Mouse (Mus musculus) small intestine, adult 2 months (tissue): ENCODE results near the gene Mybl2. TPM values are rescaled to one million over a fixed set of nuclear protein-coding genes. Genes with fewer than 3 reads are reported as not detected.
A peak's percentile ranks its signal among the peaks of the same experiment; 100 is the strongest.

ENCODE experiments used
- H3K27ac ChIP-seq: fragments of 200-500 bp; 2 replicates; pipeline ENCODE4 v1.5.1; 2012; ENCODE audit warnings: low read depth, low read length, control low read depth, inconsistent platforms; ENCODE audit not compliant: insufficient read depth
- H3K27me3 ChIP-seq: fragments of 200-500 bp; 2 replicates; pipeline ENCODE4 v1.6.1; 2012; ENCODE audit warnings: mild to moderate bottlenecking, moderate library complexity, low read length, inconsistent platforms; ENCODE audit not compliant: control insufficient read depth, insufficient read depth
- H3K36me3 ChIP-seq: fragments of 200-500 bp; 2 replicates; pipeline ENCODE4 v1.6.1; 2012; ENCODE audit warnings: mild to moderate bottlenecking, low read length, control low read depth, inconsistent platforms; ENCODE audit not compliant: control insufficient read depth, insufficient read depth
- H3K4me1 ChIP-seq: fragments of 200-500 bp; 2 replicates; pipeline ENCODE4 v1.6.1; 2012; ENCODE audit warnings: low read length, inconsistent platforms, mixed read lengths; ENCODE audit not compliant: control insufficient read depth, insufficient read depth, insufficient read length
- H3K4me3 ChIP-seq: fragments of 200-500 bp; 2 replicates; pipeline ENCODE4 v1.5.1; 2012; ENCODE audit warnings: low read depth, mild to moderate bottlenecking, control low read depth, inconsistent platforms, low read length, moderate library complexity
- CTCF ChIP-seq: fragments of 200-500 bp; IDR thresholded peaks from 2 replicates; pipeline ENCODE4 v1.5.1; 2012; ENCODE audit warnings: low read depth, mild to moderate bottlenecking, control low read depth, inconsistent platforms, low read length, moderate library complexity, mixed read lengths; ENCODE audit not compliant: insufficient replicate concordance, insufficient read length; ENCODE audit errors: extremely low read depth
- POLR2A ChIP-seq: fragments of 200-500 bp; IDR thresholded peaks from 2 replicates; pipeline ENCODE4 v1.6.1; 2012; ENCODE audit warnings: low read depth, mild to moderate bottlenecking, control low read depth, inconsistent platforms, low read length, moderate library complexity
- WGBS: fragments of 180-500 bp; shearing (Covaris S2); methylation state at CpG from one replicate; pipeline ENCODE4 v1.1.7; 2018; 5-methylcytosine and 5-hydroxymethylcytosine counted together
- polyA plus RNA-seq: library from polyadenylated mRNA; depleted of rRNA; stranded (reverse); fragments of >200 nt; gene quantifications from 2 replicates; pipeline ENCODE4 v1.2.3, GENCODE M21; 2012

The Mybl2 gene
- polyA plus RNA-seq, 1 experiment: 5.6 TPM

GRCm38 (mm10) chr2:163048125-163048524, 6.4 kb upstream of the Mybl2 start:
- 2% methylated on average over 10 of the region's 10 CpGs for WGBS
- H3K4me1 ChIP-seq: no peaks in the 10 kb centered on the region
- H3K4me3 ChIP-seq: peak overlapping the region; percentile 35; the same call in 1 of the 2 replicates
- H3K27me3 ChIP-seq: no peaks in the 10 kb centered on the region
- H3K36me3 ChIP-seq: peaks cover 24% of the 10 kb centered on the region
- TF ChIP-seq POLR2A (no peak), CTCF (peak; percentile 93)
- H3K27ac ChIP-seq: no peak overlapping the region

GRCm38 (mm10) chr2:163049116-163049515, 5.4 kb upstream of the Mybl2 start:
- Histone ChIP-seq H3K27ac (no peak overlapping the region), H3K36me3 (peaks cover 17% of the 10 kb centered on the region), H3K4me1 (no peaks in the 10 kb centered on the region), H3K4me3 (no peak overlapping the region), H3K27me3 (no peaks in the 10 kb centered on the region)
- 88% methylated on average over 2 of the region's 2 CpGs for WGBS
- TF ChIP-seq CTCF (no peak), POLR2A (no peak)

- no peak for TF ChIP-seq CTCF
- TF ChIP-seq POLR2A: no peak
- WGBS: 27% methylated on average over 1 of the region's 1 CpGs
- H3K4me1 ChIP-seq: peaks cover 9% of the 10 kb centered on the region
- no peak overlapping the region for H3K4me3 ChIP-seq
- peaks cover 6% of the 10 kb centered on the region for H3K27me3 ChIP-seq
- H3K27ac ChIP-seq: no peak overlapping the region
- no peaks in the 10 kb centered on the region for H3K36me3 ChIP-seq
These were observed 2.8 kb upstream of the Mybl2 start for GRCm38 (mm10) chr2:163051691-163052090.

GRCm38 (mm10) chr2:163052101-163052500, 2.4 kb upstream of the Mybl2 start:
- 40% methylated on average over 4 of the region's 4 CpGs for WGBS
- Histone ChIP-seq H3K27ac (no peak overlapping the region), H3K4me3 (no peak overlapping the region), H3K27me3 (peaks cover 6% of the 10 kb centered on the region), H3K36me3 (no peaks in the 10 kb centered on the region), H3K4me1 (peaks cover 9% of the 10 kb centered on the region)
- no peak for TF ChIP-seq CTCF
- no peak for TF ChIP-seq POLR2A

GRCm38 (mm10) chr2:163052826-163053225, 1.7 kb upstream of the Mybl2 start:
- Histone ChIP-seq H3K27ac (no peak overlapping the region), H3K4me3 (no peak overlapping the region), H3K4me1 (peaks cover 9% of the 10 kb centered on the region), H3K36me3 (no peaks in the 10 kb centered on the region), H3K27me3 (peaks cover 6% of the 10 kb centered on the region)
- no peak for TF ChIP-seq CTCF
- no peak for TF ChIP-seq POLR2A
- 82% methylated on average over 4 of the region's 4 CpGs for WGBS

GRCm38 (mm10) chr2:163054891-163055494, 506 bp downstream of the Mybl2 start:
- Histone ChIP-seq H3K27me3 (peaks cover 6% of the 10 kb centered on the region), H3K4me3 (peak overlapping the region; percentile 67), H3K27ac (no peak overlapping the region), H3K36me3 (no peaks in the 10 kb centered on the region), H3K4me1 (peaks cover 9% of the 10 kb centered on the region)
- TF ChIP-seq CTCF: no peak
- no peak for TF ChIP-seq POLR2A
- under 1% methylated on average over 37 of the region's 38 CpGs for WGBS

- Histone ChIP-seq H3K27me3 (peaks cover 6% of the 10 kb centered on the region), H3K4me1 (peaks cover 9% of the 10 kb centered on the region), H3K36me3 (no peaks in the 10 kb centered on the region), H3K4me3 (peak overlapping the region; percentile 67), H3K27ac (no peak overlapping the region)
- WGBS: 22% methylated on average over 5 of the region's 5 CpGs
- TF ChIP-seq POLR2A (no peak), CTCF (no peak)
These were observed 1.2 kb downstream of the Mybl2 start for GRCm38 (mm10) chr2:163055715-163056114.
